Mouse (Mus musculus) ES-Bruce4 (cell line): ENCODE results near the gene Pik3r4. TPM values are rescaled to one million over a fixed set of nuclear protein-coding genes. Genes with fewer than 3 reads are reported as not detected.

Source experiments
- H3K27ac ChIP-seq: 2 replicates; pipeline ENCODE4 v1.5.1; 2012; ENCODE audit warnings: low read length, inconsistent platforms; ENCODE audit not compliant: insufficient read depth
- H3K27me3 ChIP-seq: 2 replicates; pipeline ENCODE4 v1.6.1; 2012; ENCODE audit warnings: mild to moderate bottlenecking, low read length, inconsistent platforms; ENCODE audit not compliant: control insufficient read depth, poor library complexity, insufficient read depth, severe bottlenecking
- H3K36me3 ChIP-seq: 2 replicates; pipeline ENCODE4 v1.6.1; 2012; ENCODE audit warnings: inconsistent platforms, mild to moderate bottlenecking, low read length, moderate library complexity; ENCODE audit not compliant: control insufficient read depth, poor library complexity, insufficient read depth, severe bottlenecking
- H3K4me1 ChIP-seq: one replicate; pipeline ENCODE4 v1.8.1; 2011; ENCODE audit warnings: low read length; ENCODE audit not compliant: control insufficient read depth, insufficient read depth
- H3K4me3 ChIP-seq: 2 replicates; pipeline ENCODE4 v1.5.1; 2011; ENCODE audit warnings: low read depth, mild to moderate bottlenecking, low read length
- H3K9ac ChIP-seq: 2 replicates; pipeline ENCODE4 v1.6.1; 2012; ENCODE audit warnings: low read depth, mild to moderate bottlenecking, inconsistent platforms; ENCODE audit not compliant: poor library complexity, severe bottlenecking
- H3K9me3 ChIP-seq: replicated peaks from 2 replicates; pipeline ENCODE4 v1.6.1; 2012; ENCODE audit warnings: mild to moderate bottlenecking, low read length, inconsistent platforms; ENCODE audit not compliant: control insufficient read depth, poor library complexity, insufficient read depth, severe bottlenecking
- CTCF ChIP-seq: IDR thresholded peaks from one replicate; pipeline ENCODE4 v1.8.1; 2011; ENCODE audit warnings: low read depth, low read length
- EP300 ChIP-seq: IDR thresholded peaks from 2 replicates; pipeline ENCODE4 v1.6.1; 2011; ENCODE audit warnings: low read depth, low read length; ENCODE audit not compliant: insufficient read depth
- POLR2A ChIP-seq: IDR thresholded peaks from one replicate; pipeline ENCODE4 v1.8.1; 2011; ENCODE audit warnings: low read length; ENCODE audit not compliant: insufficient read depth
- polyA plus RNA-seq: library from polyadenylated mRNA; stranded (reverse); fragments of >200 nt; gene quantifications from 2 replicates; pipeline ENCODE4 v1.2.4, GENCODE M21; 2011; ENCODE audit warnings: low read depth; ENCODE audit not compliant: missing spikeins, insufficient read depth, insufficient read length

Pik3r4 gene
- polyA plus RNA-seq, 1 experiment = 31.9 TPM

- H3K36me3 ChIP-seq = peaks cover 15% of the 10 kb centered on the region
Observed at GRCm38 (mm10) chr9:105670916-105671315, 28.1 kb downstream of the Pik3r4 start.

GRCm38 (mm10) chr9:105672032-105672431 lies 29.3 kb downstream of the Pik3r4 start:
- Histone ChIP-seq H3K9me3 (no peaks in the 10 kb centered on the region), H3K27me3 (no peaks in the 10 kb centered on the region), H3K36me3 (peaks cover 15% of the 10 kb centered on the region), H3K4me3 (no peak overlapping the region), H3K9ac (no peak overlapping the region), H3K27ac (no peak overlapping the region), H3K4me1 (no peaks in the 10 kb centered on the region)
- TF ChIP-seq CTCF (no peak), EP300 (no peak), POLR2A (no peak)

More at GRCm38 (mm10) chr9:105670916-105671315, 28.1 kb downstream of the Pik3r4 start:
- no peak overlapping the region for H3K4me3 ChIP-seq
- TF ChIP-seq CTCF (no peak), POLR2A (no peak), EP300 (no peak)
- no peak overlapping the region for H3K9ac ChIP-seq
- H3K27ac ChIP-seq = no peak overlapping the region
- no peaks in the 10 kb centered on the region for H3K9me3 ChIP-seq
- H3K4me1 ChIP-seq = no peaks in the 10 kb centered on the region
- no peaks in the 10 kb centered on the region for H3K27me3 ChIP-seq

- H3K36me3 ChIP-seq = peaks cover 18% of the 10 kb centered on the region
- H3K9me3 ChIP-seq = no peaks in the 10 kb centered on the region
Observed at GRCm38 (mm10) chr9:105675941-105676340, 33.2 kb downstream of the Pik3r4 start.

GRCm38 (mm10) chr9:105681386-105681785 lies 38.6 kb downstream of the Pik3r4 start:
- Histone ChIP-seq H3K36me3 (peaks cover 25% of the 10 kb centered on the region), H3K9ac (no peak overlapping the region), H3K4me1 (no peaks in the 10 kb centered on the region), H3K9me3 (no peaks in the 10 kb centered on the region), H3K27ac (no peak overlapping the region), H3K27me3 (no peaks in the 10 kb centered on the region), H3K4me3 (no peak overlapping the region)
- TF ChIP-seq POLR2A = no peak
- TF ChIP-seq EP300 = no peak
- TF ChIP-seq CTCF = no peak

More at GRCm38 (mm10) chr9:105675941-105676340, 33.2 kb downstream of the Pik3r4 start:
- no peaks in the 10 kb centered on the region for H3K27me3 ChIP-seq
- TF ChIP-seq EP300 (no peak), POLR2A (no peak), CTCF (no peak)
- no peak overlapping the region for H3K9ac ChIP-seq
- no peak overlapping the region for H3K4me3 ChIP-seq
- H3K4me1 ChIP-seq = no peaks in the 10 kb centered on the region
- no peak overlapping the region for H3K27ac ChIP-seq

GRCm38 (mm10) chr9:105684549-105685165 lies 41.9 kb downstream of the Pik3r4 start:
- no peak overlapping the region for H3K27ac ChIP-seq
- no peak for TF ChIP-seq POLR2A
- TF ChIP-seq CTCF = no peak
- no peak for TF ChIP-seq EP300
- peaks cover 23% of the 10 kb centered on the region for H3K36me3 ChIP-seq
- no peaks in the 10 kb centered on the region for H3K4me1 ChIP-seq
- H3K9ac ChIP-seq = no peak overlapping the region
- no peaks in the 10 kb centered on the region for H3K9me3 ChIP-seq
- no peak overlapping the region for H3K4me3 ChIP-seq
- no peaks in the 10 kb centered on the region for H3K27me3 ChIP-seq

- Histone ChIP-seq H3K9ac (no peak overlapping the region), H3K27me3 (no peaks in the 10 kb centered on the region), H3K9me3 (no peaks in the 10 kb centered on the region), H3K36me3 (peaks cover 19% of the 10 kb centered on the region), H3K4me1 (no peaks in the 10 kb centered on the region), H3K4me3 (no peak overlapping the region), H3K27ac (no peak overlapping the region)
- TF ChIP-seq CTCF = no peak
- no peak for TF ChIP-seq POLR2A
- TF ChIP-seq EP300 = no peak
Observed at GRCm38 (mm10) chr9:105689485-105689884, 46.7 kb downstream of the Pik3r4 start.
